Mouse (Mus musculus) hindbrain, postnatal 0 days (tissue): ENCODE measurements around the gene Wfdc10. TPM values are rescaled to one million over a fixed set of nuclear protein-coding genes. Genes with fewer than 3 reads are reported as not detected.

Experiments
- ATAC-seq: fragments of 200-750 bp; cut with Nextera tagmentation; 2 replicates; pipeline ENCODE4 v1.8.0; 2017; ENCODE audit warnings: mild to moderate bottlenecking, moderate TSS enrichment, moderate library complexity
- DNase-seq: peaks from one replicate; pipeline ENCODE4 v3.0.0-alpha.2; 2015; ENCODE audit warnings: low spot score
- H3K27ac ChIP-seq: fragments of 300-500 bp; sonication (generic); 2 replicates; pipeline ENCODE4 v1.5.1; 2014; ENCODE audit warnings: mild to moderate bottlenecking
- H3K27me3 ChIP-seq: fragments of 300-500 bp; sonication (generic); 2 replicates; pipeline ENCODE4 v1.6.1; 2014; ENCODE audit warnings: low read length, mixed read lengths; ENCODE audit not compliant: insufficient read depth
- H3K36me3 ChIP-seq: fragments of 300-500 bp; sonication (generic); 2 replicates; pipeline ENCODE4 v1.6.1; 2014; ENCODE audit warnings: low read length, mixed read lengths; ENCODE audit not compliant: insufficient read depth
- H3K4me1 ChIP-seq: fragments of 300-500 bp; sonication (generic); 2 replicates; pipeline ENCODE4 v1.6.1; 2014; ENCODE audit warnings: antibody characterized with exemption, low read length, mixed read lengths; ENCODE audit not compliant: insufficient read depth
- H3K4me2 ChIP-seq: fragments of 300-500 bp; sonication (generic); 2 replicates; pipeline ENCODE4 v1.6.1; 2014; ENCODE audit warnings: low read depth, mild to moderate bottlenecking, low read length, moderate library complexity, mixed read lengths
- H3K4me3 ChIP-seq: fragments of 300-500 bp; sonication (generic); 2 replicates; pipeline ENCODE4 v1.5.1; 2014; ENCODE audit warnings: low read length
- H3K9ac ChIP-seq: fragments of 300-500 bp; sonication (generic); replicated peaks from 2 replicates; pipeline ENCODE4 v1.6.1; 2014; ENCODE audit warnings: mild to moderate bottlenecking, low read length, moderate library complexity, mixed read lengths
- H3K9me3 ChIP-seq: fragments of 300-500 bp; sonication (generic); 2 replicates; pipeline ENCODE4 v1.6.1; 2016; ENCODE audit warnings: low read length, mixed read lengths
- CTCF ChIP-seq: IDR thresholded peaks from 2 replicates; pipeline ENCODE4 v1.5.1; 2016; ENCODE audit warnings: antibody characterized with exemption, control low read depth, low read depth
- whole genome bisulfite sequencing: fragments of 180-500 bp; shearing (Covaris S2); extraction: QIAGEN DNeasy Blood & Tissue Kit; methylation state at CpG from one replicate; pipeline ENCODE4 v1.1.7; 2014; 5-methylcytosine and 5-hydroxymethylcytosine counted together
- polyA plus RNA-seq: library from polyadenylated mRNA; unstranded; fragments of >200 nt; fragmentation: Nextera tagmentation; extraction: Ambion mirVana; gene quantifications from 2 replicates; pipeline ENCODE4 v1.2.1, GENCODE M21; 2015
- total RNA-seq: library from RNA; depleted of rRNA; stranded (reverse); fragments of >200 nt; gene quantifications from 2 replicates; pipeline ENCODE4 v1.2.3, GENCODE M21; 2014; rRNA removed

Gene Wfdc10
- total and polyA plus RNA-seq, 2 experiments from 2014 or later: 0.60 TPM; not detected in 1

DNA sequence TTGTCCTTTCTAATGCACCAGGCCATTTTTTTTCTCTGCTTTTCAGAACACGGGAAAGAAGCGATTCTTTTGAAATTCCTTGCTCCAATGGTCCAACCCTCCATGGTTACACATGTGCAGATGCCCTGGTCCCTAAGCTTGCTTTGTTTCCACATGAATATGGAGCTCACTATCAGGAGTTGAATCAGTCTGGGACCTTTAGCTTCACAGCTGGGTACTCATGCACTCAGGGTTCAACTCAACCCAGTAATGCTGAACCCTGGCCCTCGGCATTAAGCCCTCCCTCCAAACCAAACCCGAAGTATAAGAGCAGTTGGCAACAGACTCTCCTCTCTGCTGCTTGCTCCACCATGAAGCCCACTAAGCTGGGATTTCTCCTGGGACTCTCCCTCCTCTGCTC is 42.4 kb downstream of the Wfdc10 start, which contains the start of gene Spint4:
Spint4 (plus strand) TSS at position 301 of the 400 bp plus-strand sequence.
- 68% methylated on average over 4 of the region's 4 CpGs for WGBS
- no peak for ATAC-seq

GRCm38 (mm10) chr2:164700959-164701358 is 45.1 kb downstream of the Wfdc10 start:
- no peak for TF ChIP-seq CTCF
- Histone ChIP-seq H3K4me3 (no peak overlapping the region), H3K36me3 (no peaks in the 10 kb centered on the region), H3K9me3 (no peaks in the 10 kb centered on the region), H3K4me2 (no peak overlapping the region), H3K27ac (no peak overlapping the region), H3K27me3 (no peaks in the 10 kb centered on the region), H3K9ac (no peak overlapping the region), H3K4me1 (no peaks in the 10 kb centered on the region)
- WGBS: 86% methylated on average over 5 of the region's 5 CpGs
- no peak for DNase-seq
- ATAC-seq: no peak

More for the DNA sequence above, 42.4 kb downstream of the Wfdc10 start, which contains the start of gene Spint4:
- Histone ChIP-seq H3K36me3 (no peaks in the 10 kb centered on the region), H3K4me3 (no peak within 1 kb of the TSS), H3K9ac (no peak within 1 kb of the TSS), H3K4me2 (no peak within 1 kb of the TSS), H3K4me1 (no peaks in the 10 kb centered on the region), H3K27me3 (no peaks in the 10 kb centered on the region), H3K27ac (no peak within 1 kb of the TSS), H3K9me3 (no peaks in the 10 kb centered on the region)
- no peak for DNase-seq
- no peak for TF ChIP-seq CTCF

DNA sequence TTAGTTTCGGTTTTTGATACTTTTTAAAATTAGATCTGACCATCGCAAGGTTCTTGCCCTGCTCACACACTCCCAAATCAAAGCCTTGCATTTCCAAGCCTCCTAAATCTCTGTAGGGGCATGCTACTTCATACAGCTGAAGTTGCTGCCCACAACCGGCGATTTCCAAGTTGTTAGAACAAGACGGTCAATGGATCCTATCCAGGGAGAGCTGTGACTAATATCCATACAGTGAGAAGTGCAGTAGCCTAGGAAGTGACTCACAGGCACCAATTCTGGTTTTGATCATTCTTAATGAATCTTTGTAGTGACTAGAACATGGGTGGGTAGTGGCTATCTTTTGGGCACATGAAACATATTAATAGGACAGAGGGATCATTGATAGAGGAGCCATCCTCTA is 45.9 kb downstream of the Wfdc10 start:
- no peaks in the 10 kb centered on the region for H3K36me3 ChIP-seq
- TF ChIP-seq CTCF: no peak

GRCm38 (mm10) chr2:164704235-164704634 is 48.4 kb downstream of the Wfdc10 start:
- Histone ChIP-seq H3K27ac (no peak overlapping the region), H3K27me3 (no peaks in the 10 kb centered on the region), H3K4me3 (no peak overlapping the region), H3K9me3 (no peaks in the 10 kb centered on the region), H3K4me2 (no peak overlapping the region), H3K36me3 (no peaks in the 10 kb centered on the region), H3K9ac (no peak overlapping the region), H3K4me1 (no peaks in the 10 kb centered on the region)
- no peak for TF ChIP-seq CTCF
- 80% methylated on average over 5 of the region's 5 CpGs for WGBS
- DNase-seq: no peak
- no peak for ATAC-seq

More for the DNA sequence above, 45.9 kb downstream of the Wfdc10 start:
- H3K27ac ChIP-seq: no peak overlapping the region
- H3K27me3 ChIP-seq: no peaks in the 10 kb centered on the region
- no peaks in the 10 kb centered on the region for H3K4me1 ChIP-seq
- no peak overlapping the region for H3K4me3 ChIP-seq
- no peaks in the 10 kb centered on the region for H3K9me3 ChIP-seq
- H3K4me2 ChIP-seq: no peak overlapping the region
- 90% methylated on average over 5 of the region's 5 CpGs for WGBS
- no peak overlapping the region for H3K9ac ChIP-seq
- ATAC-seq (no peak), DNase-seq (no peak)

DNA sequence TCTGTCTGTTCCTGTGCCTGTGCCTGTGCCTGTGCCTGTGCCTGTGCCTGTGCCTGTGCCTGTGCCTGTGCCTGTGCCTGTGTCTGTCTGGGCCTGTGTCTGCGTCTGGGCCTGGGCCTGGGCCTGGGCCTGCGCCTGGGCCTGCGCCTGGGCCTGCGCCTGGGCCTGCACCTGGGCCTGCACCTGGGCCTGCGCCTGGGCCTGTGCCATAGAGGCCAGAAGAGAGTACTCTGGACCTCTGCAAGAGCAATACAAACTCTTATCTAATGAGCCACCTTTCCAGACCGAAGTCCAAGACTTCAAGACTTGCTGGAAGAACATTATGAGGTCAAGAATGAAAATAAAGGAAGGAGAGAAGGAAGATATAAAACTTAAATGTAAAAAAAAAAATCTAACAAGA is 49.5 kb downstream of the Wfdc10 start:
- 95% methylated on average over 6 of the region's 6 CpGs for WGBS
- Histone ChIP-seq H3K4me3 (no peak overlapping the region), H3K27ac (no peak overlapping the region), H3K36me3 (no peaks in the 10 kb centered on the region), H3K4me1 (no peaks in the 10 kb centered on the region), H3K4me2 (no peak overlapping the region), H3K9ac (no peak overlapping the region), H3K9me3 (no peaks in the 10 kb centered on the region), H3K27me3 (no peaks in the 10 kb centered on the region)
- TF ChIP-seq CTCF: no peak
- ATAC-seq: no peak
- no peak for DNase-seq

DNA sequence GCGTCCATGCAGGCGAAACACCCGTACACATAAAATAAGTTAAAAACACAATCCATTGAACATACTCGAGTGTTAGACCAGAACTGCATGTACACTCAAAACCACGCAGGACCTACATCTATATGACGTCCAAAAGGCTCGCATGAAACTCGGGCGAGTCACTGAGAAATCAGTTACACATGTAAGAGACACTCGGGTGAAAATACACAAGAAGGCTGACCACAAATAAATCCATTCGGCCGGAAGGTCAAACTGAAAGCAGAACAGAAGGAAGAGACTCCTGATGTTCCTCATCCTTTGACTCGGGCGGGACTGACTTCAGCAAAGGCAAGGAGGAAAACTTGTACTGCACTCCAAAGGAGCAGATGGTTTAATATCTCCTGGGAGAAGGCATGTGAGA is 50.1 kb downstream of the Wfdc10 start:
- ATAC-seq (no peak), DNase-seq (no peak)
- no peaks in the 10 kb centered on the region for H3K27me3 ChIP-seq
- 92% methylated on average over 14 of the region's 14 CpGs for WGBS
- no peak overlapping the region for H3K27ac ChIP-seq
- H3K4me2 ChIP-seq: no peak overlapping the region
- H3K4me3 ChIP-seq: no peak overlapping the region
- no peaks in the 10 kb centered on the region for H3K9me3 ChIP-seq
- H3K4me1 ChIP-seq: no peaks in the 10 kb centered on the region
- H3K36me3 ChIP-seq: no peaks in the 10 kb centered on the region
- no peak for TF ChIP-seq CTCF
- no peak overlapping the region for H3K9ac ChIP-seq

Other genes starting within 250 kb of the Wfdc10 start
Only the 30 nearest of the 31 such genes appear.
- gene Sdc4, start 212.2 kb upstream of the Wfdc10 start, total RNA-seq: 31.1 and 34.1 TPM in 2 replicates
- gene Sdc4, start 212.2 kb upstream of the Wfdc10 start, polyA plus RNA-seq: 36.7 and 39.5 TPM in 2 replicates
- gene Sys1, start 199.1 kb upstream of the Wfdc10 start, total RNA-seq: 165 and 315 TPM in 2 replicates
- 108 and 113 TPM in 2 replicates for gene Sys1, start 199.1 kb upstream of the Wfdc10 start, polyA plus RNA-seq
- 34.4 and 36.9 TPM in 2 replicates for gene Gm20458, start 195.1 kb upstream of the Wfdc10 start, total RNA-seq
- 9.6 and 10.8 TPM in 2 replicates for gene Gm20458, start 195.1 kb upstream of the Wfdc10 start, polyA plus RNA-seq
- not detected in 2 replicates for gene Trp53tg5, start 182.3 kb upstream of the Wfdc10 start, total RNA-seq
- gene Trp53tg5, start 182.3 kb upstream of the Wfdc10 start, polyA plus RNA-seq: not detected in 2 replicates
- gene Dbndd2, start 169.9 kb upstream of the Wfdc10 start, total RNA-seq: 29.5 and 30.9 TPM in 2 replicates
- gene Dbndd2, start 169.9 kb upstream of the Wfdc10 start, polyA plus RNA-seq: 37.2 and 38.0 TPM in 2 replicates
- 118 and 134 TPM in 2 replicates for gene Pigt, start 158.5 kb upstream of the Wfdc10 start, total RNA-seq
- gene Pigt, start 158.5 kb upstream of the Wfdc10 start, polyA plus RNA-seq: 102 and 116 TPM in 2 replicates
- gene Wfdc2, start 93.6 kb upstream of the Wfdc10 start, total RNA-seq: 1.5 and 2.7 TPM in 2 replicates
- gene Wfdc2, start 93.6 kb upstream of the Wfdc10 start, polyA plus RNA-seq: 3.1 and 4.5 TPM in 2 replicates
- not detected in 2 replicates for gene Spint3, start 82.6 kb upstream of the Wfdc10 start, total RNA-seq
- not detected in 2 replicates for gene Spint3, start 82.6 kb upstream of the Wfdc10 start, polyA plus RNA-seq
- gene Wfdc6a, start 70.6 kb upstream of the Wfdc10 start, total RNA-seq: 0.31 TPM in 1 of 2 replicates, not detected in the other
- gene Wfdc6a, start 70.6 kb upstream of the Wfdc10 start, polyA plus RNA-seq: 0.19 and 0.77 TPM in 2 replicates
- gene Eppin, start 62.5 kb upstream of the Wfdc10 start, total RNA-seq: not detected in 2 replicates
- gene Eppin, start 62.5 kb upstream of the Wfdc10 start, polyA plus RNA-seq: not detected in 2 replicates
- gene Wfdc6b, start 42.5 kb upstream of the Wfdc10 start, total RNA-seq: not detected in 2 replicates
- gene Wfdc6b, start 42.5 kb upstream of the Wfdc10 start, polyA plus RNA-seq: not detected in 2 replicates
- not detected in 2 replicates for gene Wfdc8, start 42.4 kb upstream of the Wfdc10 start, total RNA-seq
- gene Wfdc8, start 42.4 kb upstream of the Wfdc10 start, polyA plus RNA-seq: not detected in 2 replicates
- not detected in 2 replicates for gene Wfdc16, start 17.2 kb upstream of the Wfdc10 start, total RNA-seq
- gene Wfdc16, start 17.2 kb upstream of the Wfdc10 start, polyA plus RNA-seq: not detected in 2 replicates
- not detected in 2 replicates for gene Wfdc9, start 537 bp downstream of the Wfdc10 start, total RNA-seq
- gene Wfdc9, start 537 bp downstream of the Wfdc10 start, polyA plus RNA-seq: not detected in 2 replicates
- not detected in 2 replicates for gene Wfdc11, start 18.0 kb downstream of the Wfdc10 start, total RNA-seq
- not detected in 2 replicates for gene Wfdc11, start 18.0 kb downstream of the Wfdc10 start, polyA plus RNA-seq
- gene Wfdc13, start 29.1 kb downstream of the Wfdc10 start, total RNA-seq: not detected in 2 replicates
- not detected in 2 replicates for gene Wfdc13, start 29.1 kb downstream of the Wfdc10 start, polyA plus RNA-seq
- not detected in 2 replicates for gene Spint4, start 42.5 kb downstream of the Wfdc10 start, total RNA-seq
- gene Spint4, start 42.5 kb downstream of the Wfdc10 start, polyA plus RNA-seq: not detected in 2 replicates
- not detected in 2 replicates for gene Spint5, start 59.3 kb downstream of the Wfdc10 start, total RNA-seq
- gene Spint5, start 59.3 kb downstream of the Wfdc10 start, polyA plus RNA-seq: not detected in 2 replicates
- 1.3 TPM in 2 replicates for gene Wfdc3, start 89.9 kb downstream of the Wfdc10 start, total RNA-seq
- 0.73 and 0.76 TPM in 2 replicates for gene Wfdc3, start 89.9 kb downstream of the Wfdc10 start, polyA plus RNA-seq
- gene Dnttip1, start 89.9 kb downstream of the Wfdc10 start, total RNA-seq: 17.1 and 24.9 TPM in 2 replicates
- gene Dnttip1, start 89.9 kb downstream of the Wfdc10 start, polyA plus RNA-seq: 53.9 and 56.1 TPM in 2 replicates
- 61.5 and 70.6 TPM in 2 replicates for gene Ube2c, start 113.9 kb downstream of the Wfdc10 start, total RNA-seq
- 61.2 and 69.4 TPM in 2 replicates for gene Ube2c, start 113.9 kb downstream of the Wfdc10 start, polyA plus RNA-seq
- 12.2 TPM in 1 of 2 replicates, not detected in the other for gene Tnnc2, start 123.9 kb downstream of the Wfdc10 start, total RNA-seq
- 0.30 TPM in 1 of 2 replicates, not detected in the other for gene Tnnc2, start 123.9 kb downstream of the Wfdc10 start, polyA plus RNA-seq
- 102 and 106 TPM in 2 replicates for gene Snx21, start 129.8 kb downstream of the Wfdc10 start, total RNA-seq
- gene Snx21, start 129.8 kb downstream of the Wfdc10 start, polyA plus RNA-seq: 44.7 and 47.6 TPM in 2 replicates
- 18.5 and 39.5 TPM in 2 replicates for gene Acot8, start 148.8 kb downstream of the Wfdc10 start, total RNA-seq
- 19.4 and 20.2 TPM in 2 replicates for gene Acot8, start 148.8 kb downstream of the Wfdc10 start, polyA plus RNA-seq
- gene Zswim3, start 149.1 kb downstream of the Wfdc10 start, total RNA-seq: 6.4 and 8.3 TPM in 2 replicates
- gene Zswim3, start 149.1 kb downstream of the Wfdc10 start, polyA plus RNA-seq: 5.2 and 5.5 TPM in 2 replicates
- gene Zswim1, start 166.6 kb downstream of the Wfdc10 start, total RNA-seq: 23.9 and 24.6 TPM in 2 replicates
- gene Zswim1, start 166.6 kb downstream of the Wfdc10 start, polyA plus RNA-seq: 26.5 and 29.0 TPM in 2 replicates
- not detected in 2 replicates for gene Spata25, start 172.5 kb downstream of the Wfdc10 start, total RNA-seq
- gene Spata25, start 172.5 kb downstream of the Wfdc10 start, polyA plus RNA-seq: not detected in 2 replicates
- 135 and 147 TPM in 2 replicates for gene Ctsa, start 176.8 kb downstream of the Wfdc10 start, total RNA-seq
- 112 and 116 TPM in 2 replicates for gene Ctsa, start 176.8 kb downstream of the Wfdc10 start, polyA plus RNA-seq
- gene Neurl2, start 177.4 kb downstream of the Wfdc10 start, total RNA-seq: 8.7 and 12.1 TPM in 2 replicates
- 7.2 and 7.6 TPM in 2 replicates for gene Neurl2, start 177.4 kb downstream of the Wfdc10 start, polyA plus RNA-seq
- 76.2 and 88.7 TPM in 2 replicates for gene Pltp, start 201.7 kb downstream of the Wfdc10 start, total RNA-seq
- gene Pltp, start 201.7 kb downstream of the Wfdc10 start, polyA plus RNA-seq: 99.6 and 117 TPM in 2 replicates